Mouse (Mus musculus): ENCODE results near the gene 9530077C05Rik. TPM values are rescaled to one million over a fixed set of nuclear protein-coding genes. Genes with fewer than 3 reads are reported as not detected.
"Not testable (repeated sequence)": the region's sequence is repeated elsewhere in the genome, so short reads cannot be mapped to it uniquely, and the experiment has no call there.

The 9530077C05Rik gene
- total RNA-seq, 4 experiments from 2014 or later = 6.0 to 10.9 (median 8.1) TPM

GRCm38 (mm10) chr9:22417547-22417946, 6.2 kb downstream of the 9530077C05Rik start:
- no peak for DNase-seq (ENCODE audit: low spot score in 2 of 2)

- no peak for DNase-seq (ENCODE audit: low spot score in 2 of 2)
Measured at GRCm38 (mm10) chr9:22419877-22420276, 8.6 kb downstream of the 9530077C05Rik start.

- DNase-seq (ENCODE audit: low spot score in 2 of 2) = no peak
Measured at GRCm38 (mm10) chr9:22420491-22420890, 9.2 kb downstream of the 9530077C05Rik start.

GRCm38 (mm10) chr9:22422559-22422958, 11.2 kb downstream of the 9530077C05Rik start:
- no peak for DNase-seq (ENCODE audit: low spot score in 2 of 2)

- DNase-seq (ENCODE audit: low spot score in 2 of 2) = no peak
Measured at GRCm38 (mm10) chr9:22423507-22423906, 12.2 kb downstream of the 9530077C05Rik start.

GRCm38 (mm10) chr9:22424196-22424595, 12.9 kb downstream of the 9530077C05Rik start:
- no peak for DNase-seq (ENCODE audit: low spot score in 2 of 2)

- no peak for DNase-seq (ENCODE audit: low spot score in 2 of 2)
Measured at GRCm38 (mm10) chr9:22424719-22425118, 13.4 kb downstream of the 9530077C05Rik start.

GRCm38 (mm10) chr9:22428028-22428665, 16.8 kb downstream of the 9530077C05Rik start:
- no peak for DNase-seq (ENCODE audit: low spot score in 2 of 2)

- no peak for DNase-seq (ENCODE audit: low spot score in 2 of 2)
Measured at GRCm38 (mm10) chr9:22428666-22429410, 17.5 kb downstream of the 9530077C05Rik start.

- no peak for DNase-seq (ENCODE audit: low spot score in 2 of 2)
Measured at GRCm38 (mm10) chr9:22429533-22430241, 18.4 kb downstream of the 9530077C05Rik start.

- no peak for DNase-seq (ENCODE audit: low spot score in 2 of 2)
Measured at GRCm38 (mm10) chr9:22430315-22430840, 19.1 kb downstream of the 9530077C05Rik start.

GRCm38 (mm10) chr9:22433221-22433620, 21.9 kb downstream of the 9530077C05Rik start:
- DNase-seq (ENCODE audit: low spot score in 2 of 2) = no peak

- DNase-seq (ENCODE audit: low spot score in 2 of 2) = no peak
Measured at GRCm38 (mm10) chr9:22434101-22434500, 22.8 kb downstream of the 9530077C05Rik start.

GRCm38 (mm10) chr9:22438826-22439225, 27.5 kb downstream of the 9530077C05Rik start:
- no peak for DNase-seq (ENCODE audit: low spot score in 2 of 2)

- no peak for DNase-seq (ENCODE audit: low spot score in 2 of 2)
Measured at GRCm38 (mm10) chr9:22443157-22443556, 31.8 kb downstream of the 9530077C05Rik start.

GRCm38 (mm10) chr9:22445123-22445522, 33.8 kb downstream of the 9530077C05Rik start:
- no peak for DNase-seq (ENCODE audit: low spot score in 2 of 2)

- no peak for DNase-seq (ENCODE audit: low spot score in 2 of 2)
Measured at GRCm38 (mm10) chr9:22447213-22447612, 35.9 kb downstream of the 9530077C05Rik start.

- DNase-seq (ENCODE audit: low spot score in 2 of 2) = no peak
Measured at GRCm38 (mm10) chr9:22448420-22448819, 37.1 kb downstream of the 9530077C05Rik start.

GRCm38 (mm10) chr9:22449209-22449608, 37.9 kb downstream of the 9530077C05Rik start:
- DNase-seq (ENCODE audit: low spot score in 2 of 2) = no peak

- no peak for DNase-seq (ENCODE audit: low spot score in 2 of 2)
Measured at GRCm38 (mm10) chr9:22452697-22453096, 41.4 kb downstream of the 9530077C05Rik start.

GRCm38 (mm10) chr9:22453501-22453924, 42.2 kb downstream of the 9530077C05Rik start:
- DNase-seq (ENCODE audit: low spot score in 2 of 2) = no peak

- not testable (repeated sequence) for DNase-seq (ENCODE audit: low spot score in 2 of 2)
Measured at GRCm38 (mm10) chr9:22453990-22454389, 42.7 kb downstream of the 9530077C05Rik start, which contains the start of gene Gm17545. Gm17545 (plus strand) TSS chr9:22454290.

Measured in layer of hippocampus, adult 8-10 months (tissue).